Mouse (Mus musculus): Measurements from ENCODE around the gene AC170998.1.
A peak's percentile ranks its signal among the peaks of the same experiment; 100 is the strongest.
"Not testable (repeated sequence)": the region's sequence is repeated elsewhere in the genome, so short reads cannot be mapped to it uniquely, and the experiment has no call there.

The AC170998.1 gene

GRCm38 (mm10) chr17:28707136-28707627 is 18.7 kb upstream of the AC170998.1 start:
- DNase-seq = no peak

- DNase-seq = no peak
These were observed 18.1 kb upstream of the AC170998.1 start for GRCm38 (mm10) chr17:28707816-28708215.

- no peak for DNase-seq
These were observed 16.9 kb upstream of the AC170998.1 start for GRCm38 (mm10) chr17:28708989-28709388.

GRCm38 (mm10) chr17:28709552-28710290 is 16.2 kb upstream of the AC170998.1 start:
- no peak for DNase-seq

- DNase-seq = no peak
These were observed 15.6 kb upstream of the AC170998.1 start for GRCm38 (mm10) chr17:28710291-28710688.

- no peak for DNase-seq
These were observed 14.6 kb upstream of the AC170998.1 start for GRCm38 (mm10) chr17:28711237-28711636.

- DNase-seq = no peak
These were observed 13.6 kb upstream of the AC170998.1 start for GRCm38 (mm10) chr17:28712305-28712704.

GRCm38 (mm10) chr17:28714006-28714405 is 11.9 kb upstream of the AC170998.1 start:
- no peak for DNase-seq

- no peak for DNase-seq
These were observed 9.9 kb upstream of the AC170998.1 start for GRCm38 (mm10) chr17:28715832-28716548.

- DNase-seq = no peak
These were observed 8.3 kb upstream of the AC170998.1 start for GRCm38 (mm10) chr17:28717535-28717934.

GRCm38 (mm10) chr17:28727511-28727910 is 1.6 kb downstream of the AC170998.1 start:
- not testable (repeated sequence) for DNase-seq

- DNase-seq = no peak
These were observed 9.6 kb downstream of the AC170998.1 start for GRCm38 (mm10) chr17:28735317-28736105.

GRCm38 (mm10) chr17:28736486-28736885 is 10.6 kb downstream of the AC170998.1 start:
- peak; percentile 7 to 16 for DNase-seq

- no peak for DNase-seq
These were observed 12.1 kb downstream of the AC170998.1 start for GRCm38 (mm10) chr17:28737973-28738372.

- DNase-seq = no peak
These were observed 13.4 kb downstream of the AC170998.1 start for GRCm38 (mm10) chr17:28739244-28739643.

- no peak for DNase-seq
These were observed 17.4 kb downstream of the AC170998.1 start for GRCm38 (mm10) chr17:28743145-28743866.

- peak; percentile 16 to 32 for DNase-seq
These were observed 18.0 kb downstream of the AC170998.1 start for GRCm38 (mm10) chr17:28743916-28744315.

GRCm38 (mm10) chr17:28745773-28746172 is 19.9 kb downstream of the AC170998.1 start:
- no peak for DNase-seq

- DNase-seq = no peak
These were observed 22.1 kb downstream of the AC170998.1 start for GRCm38 (mm10) chr17:28748001-28748400.

- peak in 1 of 2 experiments; percentile 9 for DNase-seq
These were observed 24.7 kb downstream of the AC170998.1 start for GRCm38 (mm10) chr17:28750580-28750979.

- no peak for DNase-seq
These were observed 30.6 kb downstream of the AC170998.1 start for GRCm38 (mm10) chr17:28756447-28756846.

GRCm38 (mm10) chr17:28757470-28757869 is 31.6 kb downstream of the AC170998.1 start:
- no peak for DNase-seq

Data from thymus, postnatal 36 days (tissue).